Mouse (Mus musculus) heart, embryonic 10.5 days (tissue): ENCODE results near the gene Rsph3b. TPM values are rescaled to one million over a fixed set of nuclear protein-coding genes. Genes with fewer than 3 reads are reported as not detected.
"Not testable (repeated sequence)": the region's sequence is repeated elsewhere in the genome, so short reads cannot be mapped to it uniquely, and the experiment has no call there.

Experiments used
- DNase-seq: peaks from one replicate; pipeline ENCODE4 v3.0.0-alpha.2; 2017; ENCODE audit warnings: low spot score
- H3K27ac ChIP-seq: fragments of 300-500 bp; sonication (generic); 2 replicates; pipeline ENCODE4 v1.5.1; 2016; ENCODE audit warnings: mild to moderate bottlenecking
- H3K27me3 ChIP-seq: fragments of 300-500 bp; sonication (generic); 2 replicates; pipeline ENCODE4 v1.6.1; 2016; ENCODE audit warnings: mild to moderate bottlenecking; ENCODE audit not compliant: poor library complexity, insufficient read depth, severe bottlenecking
- H3K36me3 ChIP-seq: fragments of 300-500 bp; sonication (generic); 2 replicates; pipeline ENCODE4 v1.6.1; 2016; ENCODE audit warnings: mild to moderate bottlenecking, moderate library complexity
- H3K4me1 ChIP-seq: fragments of 300-500 bp; sonication (generic); 2 replicates; pipeline ENCODE4 v1.6.1; 2016; ENCODE audit warnings: mild to moderate bottlenecking
- H3K4me3 ChIP-seq: fragments of 300-500 bp; sonication (generic); 2 replicates; pipeline ENCODE4 v1.5.1; 2016; ENCODE audit warnings: mild to moderate bottlenecking, moderate library complexity
- H3K9me3 ChIP-seq: fragments of 300-500 bp; sonication (generic); 2 replicates; pipeline ENCODE4 v1.6.1; 2016; ENCODE audit warnings: mild to moderate bottlenecking, moderate library complexity
- WGBS: fragments of 180-500 bp; shearing (Covaris S2); methylation state at CpG from one replicate; pipeline ENCODE4 v1.1.7; 2016; 5-methylcytosine and 5-hydroxymethylcytosine counted together
- polyA plus RNA-seq: library from polyadenylated mRNA; unstranded; fragments of >200 nt; fragmentation: Nextera tagmentation; extraction: Ambion mirVana; gene quantifications from 2 replicates; pipeline ENCODE4 v1.2.1, GENCODE M21; 2016

Rsph3b gene
- polyA plus RNA-seq, 1 experiment from 2014 or later = 46.2 TPM

GRCm38 (mm10) chr17:6920351-6920894 is 28.1 kb downstream of the Rsph3b start:
- not testable (repeated sequence) for H3K4me1 ChIP-seq, H3K4me3 ChIP-seq, H3K27ac ChIP-seq, DNase-seq, H3K9me3 ChIP-seq, H3K27me3 ChIP-seq, H3K36me3 ChIP-seq
- WGBS = 72% methylated on average over 7 of the region's 7 CpGs

DNA sequence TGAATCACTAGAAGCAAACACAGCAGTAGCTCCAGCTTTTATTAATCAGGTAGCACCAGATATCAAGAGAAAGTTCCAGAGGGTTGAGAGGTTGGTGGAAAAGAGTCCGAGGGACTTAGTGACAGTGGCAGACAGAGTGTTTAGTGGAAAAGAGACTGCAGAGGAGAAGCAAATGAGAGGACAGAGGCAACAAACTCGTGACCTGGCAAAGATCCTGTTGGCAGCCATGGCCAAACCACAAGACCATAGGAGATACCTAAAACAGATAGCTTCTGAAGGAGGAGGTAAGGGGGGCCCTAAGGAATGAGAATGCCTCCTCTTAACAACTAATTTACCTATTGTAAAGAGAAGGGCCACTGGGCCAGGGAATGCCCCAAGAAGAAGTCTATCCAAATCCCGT is 29.1 kb downstream of the Rsph3b start:
- H3K4me3 ChIP-seq, H3K9me3 ChIP-seq, DNase-seq, H3K27me3 ChIP-seq, H3K36me3 ChIP-seq, H3K27ac ChIP-seq, H3K4me1 ChIP-seq: not testable (repeated sequence)
- 87% methylated on average over 3 of the region's 3 CpGs for WGBS

DNA sequence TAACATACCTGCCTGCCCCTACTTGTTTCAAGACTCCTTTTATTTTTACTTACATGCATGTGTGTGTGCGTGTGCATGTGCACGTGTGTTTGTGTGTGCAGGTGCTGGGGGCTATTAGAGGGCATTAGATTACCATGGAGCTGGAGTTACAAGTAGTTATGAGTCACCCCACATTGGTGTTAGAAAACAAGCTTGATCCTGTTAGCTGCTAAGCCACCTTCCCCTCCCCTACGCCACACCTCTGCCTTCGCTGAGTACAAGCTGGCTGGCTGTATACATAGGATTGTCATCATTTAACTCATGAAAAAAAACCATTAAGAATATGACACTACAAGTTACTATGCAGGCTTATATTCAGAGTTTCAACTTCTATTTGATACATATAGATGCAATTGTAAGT is 33.2 kb downstream of the Rsph3b start:
- H3K36me3 ChIP-seq, H3K4me3 ChIP-seq, H3K9me3 ChIP-seq, H3K27ac ChIP-seq, DNase-seq, H3K27me3 ChIP-seq, H3K4me1 ChIP-seq: not testable (repeated sequence)
- WGBS = 97% methylated on average over 4 of the region's 4 CpGs

DNA sequence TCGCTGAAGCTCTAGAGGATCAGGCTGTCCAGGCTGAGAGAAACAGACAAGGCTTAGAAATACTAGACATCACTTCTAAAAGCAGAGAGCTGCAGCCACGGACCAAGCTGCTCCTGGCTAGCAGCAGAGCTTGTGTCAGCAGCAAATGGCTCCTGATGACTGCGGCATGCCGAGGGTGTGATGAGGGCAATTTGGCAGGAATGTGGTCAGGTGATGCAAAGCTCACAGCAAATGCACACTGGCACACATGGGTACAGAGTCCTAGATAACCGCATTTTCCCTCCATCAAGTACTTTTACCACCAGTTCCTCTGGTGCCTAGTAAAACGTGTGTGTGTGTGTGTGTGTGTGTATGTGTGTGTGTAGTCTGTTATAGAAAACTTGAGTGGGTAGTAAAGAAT is 34.4 kb downstream of the Rsph3b start:
- not testable (repeated sequence) for H3K4me1 ChIP-seq, H3K9me3 ChIP-seq, H3K4me3 ChIP-seq, H3K36me3 ChIP-seq, DNase-seq, H3K27ac ChIP-seq, H3K27me3 ChIP-seq
- WGBS = 65% methylated on average over 1 of the region's 6 CpGs

DNA sequence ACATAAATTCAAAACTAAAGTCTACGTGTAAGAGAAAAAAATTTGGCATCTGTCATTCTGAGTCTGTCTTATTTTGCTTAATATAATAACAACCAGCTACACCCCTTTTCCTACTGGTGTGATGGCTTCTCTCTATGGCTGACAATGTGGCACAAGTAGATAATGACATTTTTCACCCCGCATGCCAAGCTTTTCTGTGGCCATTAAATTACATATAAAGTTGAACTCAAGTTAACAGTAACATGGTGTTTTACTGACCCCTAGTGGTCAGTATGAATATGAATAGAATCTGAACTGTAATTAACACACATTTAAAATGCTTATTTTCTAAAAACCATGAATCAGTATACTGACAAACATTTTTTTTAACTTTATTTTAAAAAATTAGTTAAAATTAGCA is 48.1 kb downstream of the Rsph3b start:
- DNase-seq, H3K4me1 ChIP-seq, H3K9me3 ChIP-seq, H3K27me3 ChIP-seq, H3K27ac ChIP-seq, H3K4me3 ChIP-seq, H3K36me3 ChIP-seq: not testable (repeated sequence)
- WGBS = 87% methylated on average over 1 of the region's 2 CpGs

DNA sequence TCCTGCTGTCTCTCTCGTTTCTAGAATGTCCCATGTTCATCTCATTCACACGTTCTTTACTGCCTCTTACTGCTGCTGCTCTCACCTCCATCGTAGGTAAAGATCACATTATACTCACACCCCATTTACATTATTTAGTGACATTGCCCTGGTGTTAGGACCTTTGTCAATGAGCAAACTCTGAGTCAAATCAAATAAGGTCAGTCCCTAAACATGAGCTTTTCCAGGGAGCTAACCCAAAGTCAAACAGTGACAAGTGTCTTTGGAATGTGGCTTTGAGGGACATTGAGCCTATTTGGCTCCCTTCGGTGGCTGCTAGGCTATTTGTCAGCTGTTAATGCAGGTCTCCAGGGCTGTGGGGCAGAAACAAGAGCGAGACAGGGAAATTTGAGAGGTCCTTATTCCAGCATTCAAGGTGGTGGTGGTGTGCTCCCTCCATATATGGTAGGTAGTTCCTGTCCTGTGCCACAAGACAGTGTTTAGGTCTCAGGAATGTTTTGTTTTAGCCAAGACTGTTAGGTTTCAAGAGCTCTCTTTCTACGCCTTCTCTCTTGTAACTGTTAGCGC is 50.4 kb downstream of the Rsph3b start:
- H3K27ac ChIP-seq, H3K36me3 ChIP-seq, H3K4me1 ChIP-seq, H3K9me3 ChIP-seq, H3K27me3 ChIP-seq, H3K4me3 ChIP-seq: not testable (repeated sequence)
- DNase-seq = peak; percentile 11
- 53% methylated on average over 7 of the region's 7 CpGs for WGBS

DNA sequence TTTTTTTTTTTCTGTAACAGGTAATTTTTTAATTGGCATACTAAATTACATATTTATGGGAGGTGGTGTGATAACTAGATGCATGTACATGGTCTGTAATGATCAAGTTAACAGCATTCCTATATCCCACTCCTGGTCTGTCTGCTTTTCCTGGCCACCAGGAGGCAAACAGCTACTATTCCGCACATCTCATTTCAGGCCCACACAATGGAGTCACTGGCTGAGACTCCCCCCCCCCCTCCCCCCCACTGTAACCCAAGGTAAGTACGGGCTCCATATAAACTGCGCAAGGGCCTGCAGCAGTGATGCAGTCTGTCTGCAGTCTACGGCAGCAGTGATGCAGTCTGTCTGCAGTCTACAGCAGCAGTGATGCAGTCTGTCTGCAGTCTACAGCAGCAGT is 51.7 kb downstream of the Rsph3b start:
- no peaks in the 10 kb centered on the region for H3K27me3 ChIP-seq
- WGBS = 80% methylated on average over 4 of the region's 4 CpGs
- no peak overlapping the region for H3K27ac ChIP-seq
- no peak overlapping the region for H3K4me3 ChIP-seq
- no peaks in the 10 kb centered on the region for H3K36me3 ChIP-seq
- no peaks in the 10 kb centered on the region for H3K9me3 ChIP-seq
- no peaks in the 10 kb centered on the region for H3K4me1 ChIP-seq
- DNase-seq = peak; percentile 22

- WGBS = 74% methylated on average over 10 of the region's 10 CpGs
- Histone ChIP-seq H3K4me3 (no peak overlapping the region), H3K27me3 (no peaks in the 10 kb centered on the region), H3K4me1 (no peaks in the 10 kb centered on the region), H3K9me3 (no peaks in the 10 kb centered on the region), H3K36me3 (no peaks in the 10 kb centered on the region), H3K27ac (no peak overlapping the region)
- peak; percentile 24 for DNase-seq
Measured at GRCm38 (mm10) chr17:6893332-6893731, 55.1 kb downstream of the Rsph3b start.

DNA sequence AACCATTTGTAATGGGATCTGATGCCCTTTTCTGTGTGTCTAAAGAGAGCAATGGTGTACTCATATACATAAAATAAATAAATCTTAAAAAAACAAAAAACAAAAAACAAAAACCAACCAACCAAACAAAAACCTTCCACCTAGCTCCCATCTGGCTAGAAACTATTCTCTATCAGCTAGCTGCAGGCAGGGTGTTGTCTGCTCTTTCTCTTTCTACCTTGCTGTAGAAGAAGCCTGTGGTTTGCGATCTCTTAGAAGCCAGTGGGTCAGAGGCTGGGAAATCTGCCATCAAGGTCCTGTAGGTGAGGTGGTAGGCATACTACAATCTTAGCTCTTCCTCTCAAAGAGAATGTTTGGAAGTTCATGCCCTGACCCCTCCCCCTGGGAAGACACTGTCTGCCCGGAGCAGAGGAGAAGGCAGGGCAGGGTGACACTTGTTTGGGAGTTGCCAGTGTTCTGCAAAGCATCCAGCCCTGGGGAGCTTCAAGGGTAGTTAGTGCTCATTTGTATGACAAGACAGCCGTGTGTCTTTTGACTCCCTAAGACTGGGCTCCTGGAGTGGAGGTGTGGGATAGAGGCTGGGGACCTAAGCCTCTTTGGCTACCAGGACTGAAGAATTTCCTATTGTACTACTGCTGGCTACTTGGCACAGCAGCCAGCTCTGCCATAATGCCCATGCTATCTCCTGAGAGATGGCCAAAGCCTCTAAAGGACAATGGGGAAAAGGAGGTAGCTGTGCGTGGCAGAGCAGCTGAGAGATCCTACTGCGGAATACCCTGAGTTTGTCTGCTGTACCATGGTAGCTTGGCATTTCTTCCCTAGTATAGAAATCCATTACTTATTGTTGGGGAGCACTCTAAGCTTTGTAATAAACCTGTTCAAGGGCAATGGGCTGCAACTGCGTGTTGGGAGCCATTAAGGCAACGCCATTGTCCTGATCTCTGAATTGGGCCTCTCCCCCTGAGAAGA is 56.2 kb downstream of the Rsph3b start:
- Histone ChIP-seq H3K36me3 (no peaks in the 10 kb centered on the region), H3K4me1 (no peaks in the 10 kb centered on the region), H3K27me3 (no peaks in the 10 kb centered on the region), H3K9me3 (no peaks in the 10 kb centered on the region), H3K4me3 (no peak overlapping the region), H3K27ac (no peak overlapping the region)
- peak; percentile 47 for DNase-seq
- WGBS = 72% methylated on average over 7 of the region's 7 CpGs

GRCm38 (mm10) chr17:6886445-6886844 is 62.0 kb downstream of the Rsph3b start:
- Histone ChIP-seq H3K9me3 (no peaks in the 10 kb centered on the region), H3K27me3 (no peaks in the 10 kb centered on the region), H3K27ac (no peak overlapping the region), H3K4me3 (no peak overlapping the region), H3K36me3 (no peaks in the 10 kb centered on the region), H3K4me1 (no peaks in the 10 kb centered on the region)
- DNase-seq = no peak
- 83% methylated on average over 1 of the region's 1 CpGs for WGBS

DNA sequence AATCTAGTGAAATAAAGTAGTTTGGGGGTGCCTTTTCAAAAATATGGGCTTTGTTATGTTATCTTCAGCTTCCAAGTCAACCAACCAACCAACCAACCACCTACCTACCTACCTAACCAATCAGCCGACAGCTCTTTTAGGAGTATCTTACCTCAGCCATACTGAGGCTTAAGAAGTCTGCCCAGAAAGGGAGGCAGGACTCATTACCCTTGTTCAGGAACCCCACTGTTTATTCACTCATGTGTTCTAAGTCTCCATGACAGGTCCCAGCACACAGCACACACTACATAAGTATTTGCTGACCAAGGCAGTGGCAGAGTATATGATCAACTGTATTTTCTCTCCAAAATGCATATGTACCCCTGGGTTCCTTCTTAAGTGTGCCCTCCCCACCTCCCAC is 64.0 kb downstream of the Rsph3b start:
- Histone ChIP-seq H3K27ac (no peak overlapping the region), H3K27me3 (no peaks in the 10 kb centered on the region), H3K9me3 (no peaks in the 10 kb centered on the region), H3K4me3 (no peak overlapping the region), H3K36me3 (no peaks in the 10 kb centered on the region), H3K4me1 (no peaks in the 10 kb centered on the region)
- WGBS = 88% methylated on average over 1 of the region's 1 CpGs
- no peak for DNase-seq

GRCm38 (mm10) chr17:6881306-6881705 is 67.2 kb downstream of the Rsph3b start:
- Histone ChIP-seq H3K27me3 (no peaks in the 10 kb centered on the region), H3K9me3 (no peaks in the 10 kb centered on the region), H3K4me3 (no peak overlapping the region), H3K27ac (no peak overlapping the region), H3K4me1 (no peaks in the 10 kb centered on the region), H3K36me3 (no peaks in the 10 kb centered on the region)
- 73% methylated on average over 6 of the region's 6 CpGs for WGBS
- no peak for DNase-seq

- WGBS = 72% methylated on average over 2 of the region's 2 CpGs
- H3K27ac ChIP-seq = no peak overlapping the region
- peak; percentile 53 for DNase-seq
- no peaks in the 10 kb centered on the region for H3K9me3 ChIP-seq
- H3K27me3 ChIP-seq = peaks cover 2% of the 10 kb centered on the region; the same call in 1 of the 2 replicates
- H3K4me3 ChIP-seq = no peak overlapping the region
- H3K36me3 ChIP-seq = no peaks in the 10 kb centered on the region
- 0 out of 2 replicates have a peak, but pooled peaks cover 6% of the 10 kb centered on the region for H3K4me1 ChIP-seq
Measured at GRCm38 (mm10) chr17:6871421-6871820, 77.1 kb downstream of the Rsph3b start.
